Mouse (Mus musculus) neural tube, embryonic 13.5 days (tissue): Measurements from ENCODE around the gene Tubg2. TPM values are rescaled to one million over a fixed set of nuclear protein-coding genes. Genes with fewer than 3 reads are reported as not detected.

Experiments used
- ATAC-seq: fragments of 200-750 bp; cut with Nextera tagmentation; 2 replicates; pipeline ENCODE4 v1.8.0; 2017; ENCODE audit warnings: low read depth, mild to moderate bottlenecking, moderate TSS enrichment, moderate library complexity
- H3K27ac ChIP-seq: fragments of 300-500 bp; sonication (generic); replicated peaks from 2 replicates; pipeline ENCODE4 v1.5.1; 2015; ENCODE audit warnings: moderate library complexity, mild to moderate bottlenecking, inconsistent platforms
- H3K27me3 ChIP-seq: fragments of 300-500 bp; sonication (generic); 2 replicates; pipeline ENCODE4 v1.6.1; 2015; ENCODE audit warnings: mild to moderate bottlenecking, inconsistent platforms
- H3K36me3 ChIP-seq: fragments of 300-500 bp; sonication (generic); 2 replicates; pipeline ENCODE4 v1.6.1; 2015; ENCODE audit warnings: mild to moderate bottlenecking, inconsistent platforms
- H3K4me1 ChIP-seq: fragments of 300-500 bp; sonication (generic); replicated peaks from 2 replicates; pipeline ENCODE4 v1.6.1; 2015; ENCODE audit warnings: inconsistent platforms
- H3K4me2 ChIP-seq: fragments of 300-500 bp; sonication (generic); 2 replicates; pipeline ENCODE4 v1.6.1; 2015; ENCODE audit warnings: inconsistent platforms, mild to moderate bottlenecking, moderate library complexity
- H3K4me3 ChIP-seq: fragments of 300-500 bp; sonication (generic); 2 replicates; pipeline ENCODE4 v1.5.1; 2015; ENCODE audit warnings: mild to moderate bottlenecking, inconsistent platforms
- H3K9ac ChIP-seq: fragments of 300-500 bp; sonication (generic); 2 replicates; pipeline ENCODE4 v1.6.1; 2015; ENCODE audit warnings: moderate library complexity, mild to moderate bottlenecking, inconsistent platforms
- H3K9me3 ChIP-seq: fragments of 300-500 bp; sonication (generic); 2 replicates; pipeline ENCODE4 v1.6.1; 2016; ENCODE audit warnings: inconsistent platforms
- WGBS: fragments of 180-500 bp; shearing (Covaris S2); methylation state at CpG from one replicate; pipeline ENCODE4 v1.1.7; 2015; 5-methylcytosine and 5-hydroxymethylcytosine counted together
- polyA plus RNA-seq: library from polyadenylated mRNA; unstranded; fragments of >200 nt; fragmentation: Nextera tagmentation; extraction: Ambion mirVana; gene quantifications from 2 replicates; pipeline ENCODE4 v1.2.1, GENCODE M21; 2015

Gene Tubg2
- polyA plus RNA-seq, 1 experiment from 2014 or later = 38.9 TPM

GRCm38 (mm10) chr11:101186526-101187247 is 31.0 kb downstream of the Tubg2 start:
- no peak overlapping the region for H3K4me2 ChIP-seq
- no peaks in the 10 kb centered on the region for H3K9me3 ChIP-seq
- peaks cover 9% of the 10 kb centered on the region for H3K27me3 ChIP-seq
- peaks cover 35% of the 10 kb centered on the region for H3K4me1 ChIP-seq
- H3K36me3 ChIP-seq = peaks cover 10% of the 10 kb centered on the region
- no peak overlapping the region for H3K4me3 ChIP-seq
- H3K27ac ChIP-seq = no peak overlapping the region
- no peak overlapping the region for H3K9ac ChIP-seq
- WGBS = 86% methylated on average over 27 of the region's 27 CpGs
- ATAC-seq = no peak

- Histone ChIP-seq H3K27ac (no peak overlapping the region), H3K9me3 (no peaks in the 10 kb centered on the region), H3K4me1 (peaks cover 35% of the 10 kb centered on the region), H3K27me3 (peaks cover 5% of the 10 kb centered on the region; the same call in 1 of the 2 replicates), H3K9ac (no peak overlapping the region), H3K4me3 (no peak overlapping the region), H3K4me2 (no peak overlapping the region), H3K36me3 (peaks cover 10% of the 10 kb centered on the region)
- no peak for ATAC-seq
- 92% methylated on average over 5 of the region's 5 CpGs for WGBS
Measured at GRCm38 (mm10) chr11:101187541-101187940, 31.8 kb downstream of the Tubg2 start.

- H3K27ac ChIP-seq = peak overlapping the region; percentile 84; the same call in 1 of the 2 replicates
- H3K36me3 ChIP-seq = peaks cover 10% of the 10 kb centered on the region
- H3K4me2 ChIP-seq = no peak overlapping the region
- H3K9ac ChIP-seq = no peak overlapping the region
- no peaks in the 10 kb centered on the region for H3K27me3 ChIP-seq
- H3K9me3 ChIP-seq = no peaks in the 10 kb centered on the region
- H3K4me3 ChIP-seq = no peak overlapping the region
- peaks cover 35% of the 10 kb centered on the region for H3K4me1 ChIP-seq
- 88% methylated on average over 11 of the region's 11 CpGs for WGBS
- no peak for ATAC-seq
Measured at GRCm38 (mm10) chr11:101188166-101188805, 32.6 kb downstream of the Tubg2 start.

- Histone ChIP-seq H3K4me2 (no peak overlapping the region), H3K36me3 (peaks cover 20% of the 10 kb centered on the region), H3K27me3 (no peaks in the 10 kb centered on the region), H3K27ac (peak overlapping the region; percentile 84), H3K4me3 (no peak overlapping the region), H3K9ac (peak overlapping the region; percentile 41; the same call in 1 of the 2 replicates), H3K4me1 (peaks cover 35% of the 10 kb centered on the region), H3K9me3 (no peaks in the 10 kb centered on the region)
- peak; percentile 69 for ATAC-seq
- WGBS = 7% methylated on average over 6 of the region's 6 CpGs
Measured at GRCm38 (mm10) chr11:101189495-101190180, 33.9 kb downstream of the Tubg2 start.

GRCm38 (mm10) chr11:101190181-101190912 is 34.6 kb downstream of the Tubg2 start:
- ATAC-seq = 0 out of 2 replicates have a peak, but pooled peaks have one; percentile 38
- 17% methylated on average over 8 of the region's 8 CpGs for WGBS
- H3K36me3 ChIP-seq = peaks cover 27% of the 10 kb centered on the region

GRCm38 (mm10) chr11:101190913-101191907 is 35.5 kb downstream of the Tubg2 start:
- no peak overlapping the region for H3K9ac ChIP-seq
- ATAC-seq = no peak
- WGBS = 39% methylated on average over 17 of the region's 17 CpGs

More at GRCm38 (mm10) chr11:101190181-101190912, 34.6 kb downstream of the Tubg2 start:
- no peak overlapping the region for H3K4me3 ChIP-seq
- H3K4me1 ChIP-seq = peaks cover 35% of the 10 kb centered on the region
- H3K27ac ChIP-seq = peak overlapping the region; percentile 84
- H3K9ac ChIP-seq = no peak overlapping the region; the same call in 1 of the 2 replicates
- no peaks in the 10 kb centered on the region for H3K9me3 ChIP-seq
- H3K27me3 ChIP-seq = no peaks in the 10 kb centered on the region
- H3K4me2 ChIP-seq = no peak overlapping the region

GRCm38 (mm10) chr11:101191919-101192470 is 36.3 kb downstream of the Tubg2 start:
- WGBS = 81% methylated on average over 4 of the region's 4 CpGs
- H3K4me1 ChIP-seq = peaks cover 35% of the 10 kb centered on the region
- ATAC-seq = no peak
- H3K36me3 ChIP-seq = peaks cover 35% of the 10 kb centered on the region
- no peak overlapping the region for H3K9ac ChIP-seq
- H3K4me2 ChIP-seq = no peak overlapping the region
- H3K27me3 ChIP-seq = no peaks in the 10 kb centered on the region
- no peak overlapping the region for H3K27ac ChIP-seq
- no peak overlapping the region for H3K4me3 ChIP-seq
- H3K9me3 ChIP-seq = no peaks in the 10 kb centered on the region

More at GRCm38 (mm10) chr11:101190913-101191907, 35.5 kb downstream of the Tubg2 start:
- H3K27me3 ChIP-seq = no peaks in the 10 kb centered on the region
- H3K9me3 ChIP-seq = no peaks in the 10 kb centered on the region
- peaks cover 35% of the 10 kb centered on the region for H3K4me1 ChIP-seq
- no peak overlapping the region for H3K4me3 ChIP-seq
- H3K27ac ChIP-seq = peak overlapping the region; percentile 84
- H3K36me3 ChIP-seq = peaks cover 35% of the 10 kb centered on the region
- H3K4me2 ChIP-seq = no peak overlapping the region

GRCm38 (mm10) chr11:101192646-101193045 is 36.9 kb downstream of the Tubg2 start:
- ATAC-seq = no peak
- no peak overlapping the region for H3K27ac ChIP-seq
- no peak overlapping the region for H3K4me2 ChIP-seq
- no peak overlapping the region for H3K9ac ChIP-seq
- WGBS = 92% methylated on average over 6 of the region's 6 CpGs
- H3K36me3 ChIP-seq = peaks cover 38% of the 10 kb centered on the region
- H3K4me1 ChIP-seq = peaks cover 35% of the 10 kb centered on the region
- no peak overlapping the region for H3K4me3 ChIP-seq
- no peaks in the 10 kb centered on the region for H3K27me3 ChIP-seq
- H3K9me3 ChIP-seq = no peaks in the 10 kb centered on the region

- H3K27me3 ChIP-seq = no peaks in the 10 kb centered on the region
- no peak overlapping the region for H3K27ac ChIP-seq
- H3K9ac ChIP-seq = no peak overlapping the region
- H3K4me2 ChIP-seq = no peak overlapping the region
- H3K4me3 ChIP-seq = no peak overlapping the region
- H3K36me3 ChIP-seq = peaks cover 42% of the 10 kb centered on the region
- H3K9me3 ChIP-seq = no peaks in the 10 kb centered on the region
- 87% methylated on average over 7 of the region's 7 CpGs for WGBS
- H3K4me1 ChIP-seq = peaks cover 35% of the 10 kb centered on the region
- ATAC-seq = no peak
Measured at GRCm38 (mm10) chr11:101193076-101193475, 37.4 kb downstream of the Tubg2 start.

GRCm38 (mm10) chr11:101194137-101194536 is 38.4 kb downstream of the Tubg2 start:
- ATAC-seq = no peak
- WGBS = 83% methylated on average over 5 of the region's 5 CpGs
- no peak overlapping the region for H3K9ac ChIP-seq
- H3K27ac ChIP-seq = no peak overlapping the region
- H3K4me1 ChIP-seq = peaks cover 25% of the 10 kb centered on the region
- no peaks in the 10 kb centered on the region for H3K9me3 ChIP-seq
- no peaks in the 10 kb centered on the region for H3K27me3 ChIP-seq
- H3K36me3 ChIP-seq = peaks cover 53% of the 10 kb centered on the region
- H3K4me2 ChIP-seq = no peak overlapping the region
- H3K4me3 ChIP-seq = no peak overlapping the region
